Mouse (Mus musculus): Measurements from ENCODE around the gene Wnk1. TPM values are rescaled to one million over a fixed set of nuclear protein-coding genes. Genes with fewer than 3 reads are reported as not detected.

Gene Wnk1
- polyA plus RNA-seq, 1 experiment: 131 TPM

DNA sequence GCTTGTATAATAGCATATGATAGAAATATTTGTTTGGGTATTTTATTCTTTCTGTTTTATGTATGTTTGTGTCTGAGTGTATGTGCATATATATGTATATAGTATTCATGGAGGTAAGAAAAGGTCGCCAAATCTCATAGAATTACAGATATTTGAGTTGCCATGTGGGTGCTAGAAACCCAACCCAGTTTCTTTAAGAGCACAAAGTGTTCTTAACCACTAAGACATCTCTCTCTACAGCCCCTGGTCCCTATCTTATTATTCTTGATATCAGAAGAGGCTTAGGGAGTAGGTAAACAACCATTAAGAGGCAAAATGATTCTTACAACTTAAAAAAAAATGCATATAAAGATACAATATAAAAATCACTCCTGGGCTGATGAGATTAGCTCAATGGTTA is 27.0 kb downstream of the Wnk1 start:
- Histone ChIP-seq H3K4me1 (ENCODE audit: control insufficient read depth, insufficient read depth, low read length) (no peaks in the 10 kb centered on the region; the same call in 1 of the 2 replicates), H3K27ac (ENCODE audit: control insufficient read depth, insufficient read depth, low read depth, low read length, poor library complexity) (no peak overlapping the region), H3K4me3 (replicated peaks; ENCODE audit: control insufficient read depth, low read depth, low read length) (no peak overlapping the region)
- TF ChIP-seq CTCF (IDR thresholded peaks at IDR 0.05; ENCODE audit: control insufficient read depth, insufficient read depth, low read length) (no peak), POLR2A (IDR thresholded peaks at IDR 0.05; ENCODE audit: borderline replicate concordance, control insufficient read depth, low read depth, low read length) (no peak)
- 65% methylated on average over 1 of the region's 1 CpGs for WGBS

DNA sequence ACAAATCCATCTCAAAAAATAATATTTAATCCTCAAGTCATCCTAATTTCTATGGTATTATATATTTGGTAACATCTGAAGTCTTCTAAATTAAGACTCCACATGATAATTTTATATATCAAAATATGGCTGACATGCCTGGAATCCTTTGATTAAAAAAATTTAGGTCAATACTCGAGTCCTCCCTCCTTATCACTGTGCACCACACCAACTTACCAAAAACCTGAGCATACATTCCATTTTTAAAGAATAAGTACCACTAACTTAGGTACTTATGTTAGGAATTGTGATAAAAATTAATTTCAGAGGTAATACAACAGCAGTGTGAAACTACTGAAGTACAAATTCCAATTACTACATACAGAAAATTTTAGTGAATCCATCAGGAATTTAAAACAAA is 27.5 kb downstream of the Wnk1 start:
- 63% methylated on average over 1 of the region's 1 CpGs for WGBS
- no peak for TF ChIP-seq POLR2A (IDR thresholded peaks at IDR 0.05; ENCODE audit: borderline replicate concordance, control insufficient read depth, low read depth, low read length)
- TF ChIP-seq CTCF (IDR thresholded peaks at IDR 0.05; ENCODE audit: control insufficient read depth, insufficient read depth, low read length): no peak
- no peak overlapping the region for H3K4me3 ChIP-seq (replicated peaks; ENCODE audit: control insufficient read depth, low read depth, low read length)
- no peak overlapping the region for H3K27ac ChIP-seq (ENCODE audit: control insufficient read depth, insufficient read depth, low read depth, low read length, poor library complexity)
- H3K4me1 ChIP-seq (ENCODE audit: control insufficient read depth, insufficient read depth, low read length): no peaks in the 10 kb centered on the region; the same call in 1 of the 2 replicates

DNA sequence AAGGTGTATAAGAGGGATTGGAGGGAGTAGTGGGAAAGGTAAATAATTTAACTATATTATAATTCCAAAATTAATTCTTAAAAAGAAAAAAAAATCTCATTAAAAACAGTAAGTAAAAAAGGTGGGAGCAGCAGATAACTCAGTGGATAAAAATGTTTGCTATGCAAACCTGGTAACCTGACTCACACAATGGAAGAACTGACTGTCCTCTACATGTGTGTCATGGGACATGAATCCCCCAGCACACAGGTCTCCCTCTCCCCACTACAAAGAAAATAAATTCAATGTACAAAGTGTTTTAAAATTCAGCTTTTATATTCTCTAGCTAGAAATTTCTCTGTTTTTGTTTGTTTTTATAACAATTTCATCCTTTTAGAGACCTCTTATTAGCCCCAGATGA is 27.9 kb downstream of the Wnk1 start:
- H3K4me1 ChIP-seq (ENCODE audit: control insufficient read depth, insufficient read depth, low read length): no peaks in the 10 kb centered on the region
- no peak overlapping the region for H3K4me3 ChIP-seq (replicated peaks; ENCODE audit: control insufficient read depth, low read depth, low read length)
- TF ChIP-seq CTCF (IDR thresholded peaks at IDR 0.05; ENCODE audit: control insufficient read depth, insufficient read depth, low read length) (no peak), POLR2A (IDR thresholded peaks at IDR 0.05; ENCODE audit: borderline replicate concordance, control insufficient read depth, low read depth, low read length) (no peak)
- no peak overlapping the region for H3K27ac ChIP-seq (ENCODE audit: control insufficient read depth, insufficient read depth, low read depth, low read length, poor library complexity)

DNA sequence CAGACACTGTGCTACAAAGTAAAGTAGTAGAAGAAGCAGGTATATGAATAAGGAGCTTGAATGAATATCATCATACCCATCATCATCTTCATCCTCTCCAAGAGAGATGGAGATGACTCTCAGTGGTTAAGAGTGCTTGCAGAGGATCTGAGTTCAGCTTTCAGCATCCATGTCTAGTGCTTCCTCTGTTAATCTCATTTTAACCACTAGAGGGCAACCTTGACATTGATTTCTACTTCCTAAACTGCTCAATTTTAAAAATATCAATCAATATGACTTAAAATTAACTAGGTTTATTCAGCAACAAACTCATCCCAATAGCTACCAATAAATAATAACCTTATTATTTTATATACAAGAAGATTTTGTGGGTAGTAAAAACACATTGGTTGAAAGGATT is 36.8 kb downstream of the Wnk1 start:
- H3K4me3 ChIP-seq (replicated peaks; ENCODE audit: control insufficient read depth, low read depth, low read length): no peak overlapping the region
- no peaks in the 10 kb centered on the region for H3K4me1 ChIP-seq (ENCODE audit: control insufficient read depth, insufficient read depth, low read length)
- TF ChIP-seq POLR2A (IDR thresholded peaks at IDR 0.05; ENCODE audit: borderline replicate concordance, control insufficient read depth, low read depth, low read length): no peak
- no peak for TF ChIP-seq CTCF (IDR thresholded peaks at IDR 0.05; ENCODE audit: control insufficient read depth, insufficient read depth, low read length)
- no peak overlapping the region for H3K27ac ChIP-seq (ENCODE audit: control insufficient read depth, insufficient read depth, low read depth, low read length, poor library complexity)

DNA sequence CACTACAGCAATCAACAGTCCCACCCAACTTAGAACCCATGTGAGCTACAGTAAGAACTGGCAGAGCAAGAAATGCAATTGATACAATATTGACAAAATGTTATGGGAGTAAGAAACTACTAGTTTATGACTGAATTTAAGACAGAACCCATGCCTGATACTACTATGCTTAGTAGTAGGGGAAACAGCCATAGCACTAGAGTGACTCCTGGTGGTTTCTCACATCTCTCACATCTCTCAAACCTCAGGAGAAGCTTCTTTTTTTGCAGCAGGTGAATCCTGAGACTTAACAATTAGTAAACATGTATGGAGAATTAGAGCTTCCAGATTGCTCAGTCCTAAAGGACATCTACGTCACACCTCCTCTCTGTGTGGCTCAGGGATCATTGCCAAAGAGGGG is 42.0 kb downstream of the Wnk1 start:
- 57% methylated on average over 1 of the region's 1 CpGs for WGBS
- no peak overlapping the region for H3K27ac ChIP-seq (ENCODE audit: control insufficient read depth, insufficient read depth, low read depth, low read length, poor library complexity)
- no peaks in the 10 kb centered on the region for H3K4me1 ChIP-seq (ENCODE audit: control insufficient read depth, insufficient read depth, low read length)
- TF ChIP-seq CTCF (IDR thresholded peaks at IDR 0.05; ENCODE audit: control insufficient read depth, insufficient read depth, low read length) (no peak), POLR2A (IDR thresholded peaks at IDR 0.05; ENCODE audit: borderline replicate concordance, control insufficient read depth, low read depth, low read length) (no peak)
- no peak overlapping the region for H3K4me3 ChIP-seq (replicated peaks; ENCODE audit: control insufficient read depth, low read depth, low read length)

DNA sequence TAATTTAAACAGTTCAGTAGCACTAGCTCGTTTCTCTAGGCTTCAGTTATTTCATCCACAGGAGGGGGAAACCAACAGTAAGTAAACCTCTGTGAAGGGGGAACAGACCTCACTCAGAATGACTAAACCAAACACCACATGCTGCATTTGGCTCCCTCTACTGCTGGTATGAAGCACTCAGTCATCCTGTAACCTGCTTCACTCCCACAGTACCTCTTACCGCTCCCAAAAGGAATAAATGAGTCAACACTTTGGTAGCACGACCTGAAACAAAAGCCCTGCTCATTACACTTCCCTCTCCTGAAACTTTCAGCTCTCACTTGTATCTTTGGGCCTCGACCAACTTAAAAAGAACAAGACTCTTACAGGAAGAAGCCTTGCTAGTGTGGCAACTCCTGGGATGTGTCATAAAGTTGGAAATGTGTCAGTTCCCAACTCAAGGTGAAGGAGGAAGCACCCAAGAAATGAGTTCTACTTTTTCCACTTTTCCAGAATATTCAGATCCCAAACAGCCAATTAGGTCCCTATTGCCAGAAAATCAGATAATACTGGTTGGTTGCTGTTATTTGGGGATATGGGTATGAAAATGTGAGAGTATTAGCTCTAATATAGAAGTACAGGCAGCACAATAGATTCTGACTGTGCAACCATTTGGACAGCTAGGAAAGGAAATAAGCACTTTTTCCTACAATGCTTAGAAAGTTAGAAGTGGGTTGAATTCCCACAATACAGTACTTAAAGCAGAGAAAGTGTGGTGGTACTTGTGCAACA is 114.1 kb downstream of the Wnk1 start:
- WGBS: 55% methylated on average over 4 of the region's 4 CpGs
- no peak for TF ChIP-seq CTCF (IDR thresholded peaks at IDR 0.05; ENCODE audit: control insufficient read depth, insufficient read depth, low read length)
- TF ChIP-seq POLR2A (IDR thresholded peaks at IDR 0.05; ENCODE audit: borderline replicate concordance, control insufficient read depth, low read depth, low read length): no peak
- H3K4me1 ChIP-seq (ENCODE audit: control insufficient read depth, insufficient read depth, low read length): no peaks in the 10 kb centered on the region; the same call in 1 of the 2 replicates
- no peak overlapping the region for H3K27ac ChIP-seq (ENCODE audit: control insufficient read depth, insufficient read depth, low read depth, low read length, poor library complexity)
- no peak overlapping the region for H3K4me3 ChIP-seq (replicated peaks; ENCODE audit: control insufficient read depth, low read depth, low read length)

- 88% methylated on average over 4 of the region's 4 CpGs for WGBS
- no peak for TF ChIP-seq POLR2A (IDR thresholded peaks at IDR 0.05; ENCODE audit: borderline replicate concordance, control insufficient read depth, low read depth, low read length)
- TF ChIP-seq CTCF (IDR thresholded peaks at IDR 0.05; ENCODE audit: control insufficient read depth, insufficient read depth, low read length): no peak
- Histone ChIP-seq H3K4me3 (replicated peaks; ENCODE audit: control insufficient read depth, low read depth, low read length) (no peak overlapping the region), H3K4me1 (ENCODE audit: control insufficient read depth, insufficient read depth, low read length) (no peaks in the 10 kb centered on the region; the same call in 1 of the 2 replicates), H3K27ac (ENCODE audit: control insufficient read depth, insufficient read depth, low read depth, low read length, poor library complexity) (no peak overlapping the region)
Measured at GRCm38 (mm10) chr6:119922544-119922943, 115.9 kb downstream of the Wnk1 start.

DNA sequence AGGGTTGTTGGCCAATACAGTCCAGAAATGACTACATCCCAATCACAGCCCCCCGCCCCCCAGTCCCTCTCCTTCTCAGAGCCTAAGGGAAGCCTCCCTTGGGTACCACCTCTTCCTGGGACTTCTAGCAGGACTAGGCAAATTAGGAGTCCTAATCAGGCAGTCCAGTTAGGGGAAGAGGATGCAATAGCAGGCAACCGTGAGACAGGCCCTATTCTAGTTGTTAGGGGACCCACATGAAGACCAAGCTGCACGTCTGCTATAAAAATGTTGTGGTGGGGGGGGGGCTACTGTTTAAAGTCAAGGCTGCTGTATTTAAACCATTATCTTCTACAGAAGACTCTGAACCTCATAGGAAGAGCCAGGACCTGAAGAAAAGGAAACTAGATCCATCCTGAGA is 116.3 kb downstream of the Wnk1 start:
- 70% methylated on average over 3 of the region's 3 CpGs for whole genome bisulfite sequencing
- H3K27ac ChIP-seq (ENCODE audit: control insufficient read depth, insufficient read depth, low read depth, low read length, poor library complexity): no peak overlapping the region
- no peaks in the 10 kb centered on the region; the same call in 1 of the 2 replicates for H3K4me1 ChIP-seq (ENCODE audit: control insufficient read depth, insufficient read depth, low read length)
- TF ChIP-seq POLR2A (IDR thresholded peaks at IDR 0.05; ENCODE audit: borderline replicate concordance, control insufficient read depth, low read depth, low read length) (no peak), CTCF (IDR thresholded peaks at IDR 0.05; ENCODE audit: control insufficient read depth, insufficient read depth, low read length) (no peak)
- no peak overlapping the region for H3K4me3 ChIP-seq (replicated peaks; ENCODE audit: control insufficient read depth, low read depth, low read length)
